Mouse (Mus musculus) retina, adult 2 months (tissue): ENCODE results near the gene Snx15.

ENCODE experiments used
- DNase-seq: peaks from one replicate; pipeline ENCODE4 v3.0.0-alpha.2; 2012; ENCODE audit warnings: low read depth, low spot score

The Snx15 gene

DNA sequence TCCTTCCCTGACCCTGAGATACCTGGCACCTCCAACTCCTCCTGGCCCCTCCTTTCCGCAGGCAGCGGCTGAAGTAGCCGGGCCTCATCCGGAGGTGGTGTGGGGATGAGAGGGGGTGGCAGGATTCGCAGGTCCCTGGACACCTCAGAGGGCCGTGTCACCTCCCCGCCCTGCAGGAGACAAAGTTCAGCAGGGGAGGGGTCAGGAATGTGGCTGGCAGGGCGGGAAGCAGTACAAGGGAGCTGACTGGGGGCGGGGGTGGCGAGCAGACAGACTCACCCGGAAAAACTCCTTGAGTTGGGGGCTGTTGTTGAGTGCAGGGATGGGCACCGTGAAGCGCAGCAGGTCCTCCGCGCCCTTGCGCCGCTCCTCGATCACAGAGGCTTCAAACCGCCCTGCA is 6.3 kb downstream of the Snx15 start:
- no peak for DNase-seq

GRCm38 (mm10) chr19:6118677-6119185 is 9.4 kb downstream of the Snx15 start:
- DNase-seq: no peak

- peak; percentile 79 for DNase-seq
Measured at GRCm38 (mm10) chr19:6117986-6118676, 10.0 kb downstream of the Snx15 start, which contains the start of gene Sac3d1. Sac3d1 (minus strand) TSS chr19:6118650.

DNA sequence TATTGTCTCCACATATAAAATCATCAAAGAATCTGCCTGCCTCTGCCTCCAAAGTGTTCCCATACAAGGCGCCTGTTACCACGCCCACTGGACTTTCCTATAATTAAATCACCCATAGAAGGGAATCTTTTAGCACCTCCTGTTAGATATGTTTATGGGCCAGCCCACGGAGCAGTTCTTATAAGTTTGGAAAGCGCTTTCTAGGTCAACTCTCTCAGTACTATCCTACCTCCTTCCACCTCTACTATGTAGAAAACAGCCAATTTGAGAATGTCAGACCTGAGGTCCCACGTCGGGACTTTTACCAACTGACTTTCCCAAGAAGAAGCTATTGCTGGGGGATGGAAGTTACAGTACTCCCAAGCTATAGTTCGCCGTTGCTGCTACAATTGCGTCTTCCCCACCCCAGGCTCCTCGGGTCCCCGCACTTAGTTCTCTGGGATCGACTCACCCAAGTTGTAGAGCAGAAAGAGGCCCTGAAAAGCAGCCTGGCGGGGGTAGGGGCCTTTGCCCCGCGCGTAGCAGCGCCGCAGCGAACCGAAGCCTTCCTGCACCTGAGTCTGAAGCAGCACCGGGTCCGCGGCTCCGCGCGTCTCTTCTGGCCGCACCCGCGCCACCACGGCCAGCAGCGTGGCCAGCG is 10.6 kb downstream of the Snx15 start:
- DNase-seq: no peak

- no peak for DNase-seq
Measured at GRCm38 (mm10) chr19:6116113-6116850, 11.8 kb downstream of the Snx15 start.

DNA sequence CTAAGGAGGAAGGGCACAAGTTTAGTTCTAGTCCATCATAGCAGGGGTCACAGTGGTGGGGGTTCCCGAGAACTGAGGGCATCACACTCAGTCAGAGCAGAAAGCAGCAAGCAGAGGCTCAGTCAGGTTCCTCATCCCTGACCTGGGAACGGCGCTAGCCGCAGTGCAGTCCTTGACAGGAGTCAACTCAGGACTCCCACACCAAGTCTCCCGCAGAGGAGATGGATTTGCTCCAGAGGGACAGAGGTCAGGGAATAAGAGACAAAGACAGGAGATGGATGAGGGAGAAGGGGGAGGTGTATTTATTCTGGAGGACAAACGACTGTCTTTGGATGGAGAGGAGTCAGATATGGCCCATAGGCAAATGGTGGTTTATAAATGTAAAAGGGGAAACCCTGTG is 15.0 kb downstream of the Snx15 start:
- DNase-seq: no peak

GRCm38 (mm10) chr19:6105586-6105985 is 22.5 kb downstream of the Snx15 start, which contains the start of gene Naaladl1:
Naaladl1 (plus strand) TSS chr19:6105782.
- no peak for DNase-seq

GRCm38 (mm10) chr19:6104476-6104875 is 23.6 kb downstream of the Snx15 start:
- no peak for DNase-seq

GRCm38 (mm10) chr19:6102169-6102853 is 25.8 kb downstream of the Snx15 start:
- no peak for DNase-seq

DNA sequence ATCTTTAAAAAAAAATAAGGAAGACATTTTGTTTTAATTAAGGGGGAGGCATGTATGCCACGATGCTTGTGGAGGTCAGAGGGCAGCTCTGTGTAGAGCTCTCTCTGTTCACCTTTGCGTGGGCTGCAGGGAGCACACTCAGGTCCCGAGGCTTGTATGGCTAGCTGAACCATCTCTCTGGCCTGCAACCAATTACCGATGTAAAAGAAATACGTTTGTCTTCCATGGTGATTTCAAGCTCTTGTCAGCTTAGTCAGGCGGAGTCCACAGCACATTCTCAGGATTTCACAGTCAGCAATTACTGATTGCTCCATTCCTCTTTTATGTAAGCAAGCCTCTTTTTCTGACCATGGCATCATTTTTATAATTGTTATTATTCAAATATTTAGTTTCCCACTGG is 26.9 kb downstream of the Snx15 start:
- no peak for DNase-seq

GRCm38 (mm10) chr19:6097847-6098246 is 30.3 kb downstream of the Snx15 start:
- DNase-seq: no peak

- DNase-seq: no peak
Measured at GRCm38 (mm10) chr19:6094119-6094518, 34.0 kb downstream of the Snx15 start, which contains the start of gene AC131692.1. AC131692.1 (plus strand) TSS chr19:6094419.

GRCm38 (mm10) chr19:6088841-6089240 is 39.3 kb downstream of the Snx15 start:
- DNase-seq: no peak

- no peak for DNase-seq
Measured at GRCm38 (mm10) chr19:6085417-6085879, 42.7 kb downstream of the Snx15 start.

- DNase-seq: peak; percentile 97
Measured at GRCm38 (mm10) chr19:6084478-6085248, 43.4 kb downstream of the Snx15 start, which contains the start of the genes Zfpl1 and Cdca5. Zfpl1 (minus strand) TSS chr19:6084956. Cdca5 (plus strand) TSS chr19:6084983.

DNA sequence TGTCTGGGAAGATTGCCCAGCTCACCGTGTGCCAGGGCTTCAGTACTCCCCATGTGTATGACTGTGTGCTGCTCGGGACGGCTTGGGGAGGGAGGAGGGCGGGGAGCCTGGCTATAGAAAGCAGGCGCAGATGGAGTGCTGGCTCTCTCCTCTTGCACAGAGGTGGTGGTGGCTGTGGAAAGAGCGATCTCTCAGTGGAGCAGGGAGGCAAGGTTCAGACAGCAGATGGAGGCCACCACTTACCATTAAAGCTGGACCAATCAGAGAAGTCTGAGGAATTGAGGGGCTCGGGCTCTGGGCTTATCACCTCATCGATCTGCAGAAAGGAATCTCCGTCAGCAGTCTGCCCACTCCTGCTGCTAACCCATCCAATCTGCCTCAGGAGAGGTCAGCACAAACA is 45.9 kb downstream of the Snx15 start, which contains the start of gene Gm28374:
Gm28374 (minus strand) TSS at position 101 of the 400 bp plus-strand sequence.
- no peak for DNase-seq

DNA sequence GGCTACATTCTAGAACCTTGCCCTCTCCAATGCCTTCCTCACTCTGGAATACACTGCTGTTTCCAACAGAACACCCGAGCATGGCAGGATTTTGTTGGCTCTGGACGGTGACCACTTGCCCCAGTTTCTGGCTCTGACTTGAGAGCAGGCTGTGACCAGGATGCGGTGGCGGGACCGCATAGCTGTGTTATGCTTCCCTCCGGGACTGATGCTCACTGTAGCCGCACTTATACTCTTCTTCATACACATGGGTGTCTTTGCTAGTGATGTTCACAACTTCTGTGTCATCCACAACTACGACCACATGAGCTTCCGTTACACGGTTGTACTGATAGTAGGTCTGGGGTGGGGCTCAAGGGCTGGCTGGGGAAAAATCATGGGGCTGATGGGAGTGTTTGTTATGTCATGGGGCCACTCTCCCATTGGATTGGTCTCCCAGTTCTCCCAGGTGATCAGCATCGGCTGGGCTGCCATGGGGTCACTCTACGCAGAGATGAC is 48.1 kb downstream of the Snx15 start, which contains the start of gene Tmem262:
Tmem262 (plus strand) TSS at position 51 of the 498 bp plus-strand sequence.
- no peak for DNase-seq

GRCm38 (mm10) chr19:6076564-6077393 is 51.3 kb downstream of the Snx15 start, which contains the start of gene Vps51:
Vps51 (minus strand) TSS chr19:6077231.
- peak; percentile 90 for DNase-seq

- DNase-seq: no peak
Measured at GRCm38 (mm10) chr19:6073889-6074288, 54.2 kb downstream of the Snx15 start.
